Mouse (Mus musculus) hematopoietic stem cell, adult 5-6 weeks (primary cell): ENCODE data around the gene Kmt2a. TPM values are rescaled to one million over a fixed set of nuclear protein-coding genes. Genes with fewer than 3 reads are reported as not detected.

Experiments used
- ATAC-seq, 2 experiments: fragments of 125-278 bp in 1 of 2; replicated peaks in 1 of 2; 2 replicates each; pipeline ENCODE4 v1.8.0; 2016 to 2017; ENCODE audit warnings: inconsistent platforms in 2 of 2, mild to moderate bottlenecking in 2 of 2, moderate number of reproducible peaks in 2 of 2, low read depth in 1 of 2, moderate TSS enrichment in 1 of 2; ENCODE audit not compliant: low FRiP score in 2 of 2, poor library complexity in 2 of 2, severe bottlenecking in 2 of 2, insufficient read depth in 1 of 2, low TSS enrichment in 1 of 2
- total RNA-seq: library from RNA; stranded (forward); fragments of 172-1452, 232-1000 nt; gene quantifications from 2 replicates; pipeline ENCODE4 v1.2.3, GENCODE M21; 2017

Gene Kmt2a
- total RNA-seq, 1 experiment from 2014 or later = 22.9 TPM

- no peak for ATAC-seq
These were observed 2.0 kb upstream of the Kmt2a start for GRCm38 (mm10) chr9:44882981-44883569.

DNA sequence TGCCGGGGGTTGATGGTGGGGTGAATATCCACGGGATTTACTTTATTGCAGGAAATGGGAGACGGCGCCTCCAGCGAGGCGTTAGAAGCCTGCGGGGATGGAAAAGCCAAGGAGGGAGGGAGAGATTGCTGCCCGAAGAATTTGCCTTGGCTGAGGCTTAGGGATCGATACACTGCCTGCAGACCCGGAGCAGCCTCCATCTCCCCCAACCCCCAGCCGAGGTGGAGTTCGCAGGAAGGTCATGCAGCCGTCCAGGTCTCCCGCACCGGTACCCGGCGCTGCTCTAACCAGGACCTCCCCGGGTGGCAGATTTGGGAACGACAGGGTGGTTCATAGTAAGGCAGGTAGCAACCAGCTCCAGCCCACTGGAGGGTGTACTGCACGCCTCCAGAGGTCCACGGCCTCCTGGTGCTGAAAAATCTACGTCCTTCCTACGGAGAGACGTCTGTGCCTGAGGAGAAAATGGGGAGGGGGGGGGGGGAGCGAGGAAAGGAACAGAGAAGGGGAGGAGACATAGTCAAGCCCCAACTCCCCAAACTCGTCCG lies 1.4 kb upstream of the Kmt2a start:
- ATAC-seq = peak; percentile 70

DNA sequence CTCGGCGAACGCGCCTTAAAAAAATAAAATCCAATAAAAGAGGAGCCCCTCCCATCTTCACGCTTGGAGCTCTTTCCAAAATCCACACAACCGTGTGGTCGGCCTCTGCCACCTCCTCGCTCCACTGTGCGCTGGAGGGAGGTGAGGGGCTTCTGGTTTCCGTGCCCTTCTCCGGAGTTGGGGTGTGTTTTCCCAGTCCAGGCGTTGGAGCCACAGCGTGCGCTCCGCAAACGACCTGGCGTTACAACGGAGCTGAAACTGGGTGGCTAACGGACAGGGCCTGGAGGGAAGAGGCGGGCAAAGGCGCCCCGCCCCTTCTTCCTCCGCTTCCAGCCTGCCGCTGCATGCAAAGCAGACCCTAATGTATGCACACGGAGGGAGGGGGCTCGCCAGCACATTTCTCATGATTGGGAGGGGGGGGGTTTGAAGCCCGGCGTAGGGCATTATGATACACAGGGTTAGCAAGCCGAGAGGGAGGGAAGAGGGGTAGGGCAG lies 892 bp upstream of the Kmt2a start:
- peak; percentile 40 to 46 for ATAC-seq

- no peak for ATAC-seq
These were observed 601 bp downstream of the Kmt2a start for GRCm38 (mm10) chr9:44880309-44881081.

- no peak for ATAC-seq
These were observed 1.3 kb downstream of the Kmt2a start for GRCm38 (mm10) chr9:44879694-44880271.

GRCm38 (mm10) chr9:44878776-44879500 lies 2.2 kb downstream of the Kmt2a start:
- no peak for ATAC-seq

- ATAC-seq = no peak
These were observed 3.4 kb downstream of the Kmt2a start for GRCm38 (mm10) chr9:44877686-44878085.

DNA sequence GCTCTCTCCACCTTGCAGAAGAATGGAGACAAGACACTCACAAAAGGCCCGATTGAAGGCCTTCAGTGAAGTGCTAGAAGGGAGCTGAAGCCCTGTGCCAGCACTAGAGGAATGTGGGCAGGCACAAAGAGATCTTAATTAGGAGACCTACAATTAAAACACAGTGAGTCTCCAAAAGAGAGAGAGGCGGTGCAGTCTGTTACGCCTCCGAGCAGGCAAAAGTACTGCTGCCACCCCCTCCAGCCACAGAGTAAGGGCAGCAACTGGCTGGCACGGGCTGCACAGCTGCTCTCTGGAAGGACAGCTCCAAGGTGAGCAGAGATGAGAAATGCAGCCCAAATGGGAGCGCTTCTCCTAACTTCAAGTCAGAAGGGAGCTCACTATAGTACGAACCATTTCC lies 5.6 kb downstream of the Kmt2a start:
- no peak for ATAC-seq

GRCm38 (mm10) chr9:44874198-44874597 lies 6.9 kb downstream of the Kmt2a start:
- no peak for ATAC-seq

GRCm38 (mm10) chr9:44873665-44874064 lies 7.4 kb downstream of the Kmt2a start:
- ATAC-seq = no peak

DNA sequence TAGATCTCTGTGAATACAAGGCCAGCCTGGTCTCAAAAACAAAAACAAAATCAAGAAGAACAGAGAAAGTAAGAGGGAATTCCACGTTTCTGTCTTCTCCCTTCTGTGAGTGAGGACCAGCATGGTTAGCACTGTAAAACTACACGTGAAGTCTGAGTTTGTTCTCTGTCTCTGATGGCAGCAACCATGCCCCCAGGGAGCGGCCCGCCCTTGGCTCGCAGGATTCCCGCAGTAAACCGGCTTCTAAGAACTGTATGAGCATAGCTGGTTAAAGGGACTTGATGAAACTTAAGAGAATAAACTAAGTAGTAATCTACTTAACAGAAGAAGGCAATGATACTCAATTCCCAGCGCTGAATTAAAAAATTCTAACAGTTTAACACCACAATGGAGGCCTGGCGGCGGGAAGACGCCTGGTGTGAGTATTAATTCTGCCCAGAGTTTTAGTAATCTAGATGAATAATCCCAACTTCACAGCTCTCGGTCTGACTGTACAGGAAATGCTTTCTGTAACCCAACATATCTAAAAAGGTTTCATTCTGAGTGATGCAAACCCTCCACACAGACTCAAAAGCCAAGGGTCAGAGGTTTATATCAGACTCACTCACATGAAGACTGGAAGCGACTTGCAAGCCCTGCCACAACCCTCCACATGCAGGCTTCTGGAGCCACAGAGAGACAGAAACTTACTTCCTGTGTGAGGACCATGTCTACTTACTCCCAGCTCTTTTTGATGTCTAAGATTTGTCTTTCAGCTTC lies 12.6 kb downstream of the Kmt2a start:
- no peak for ATAC-seq

GRCm38 (mm10) chr9:44867664-44868063 lies 13.4 kb downstream of the Kmt2a start:
- no peak; a peak in 1 of 4 replicates for ATAC-seq

GRCm38 (mm10) chr9:44866501-44867240 lies 14.4 kb downstream of the Kmt2a start:
- no peak for ATAC-seq

GRCm38 (mm10) chr9:44861121-44861520 lies 20.0 kb downstream of the Kmt2a start:
- ATAC-seq = no peak

GRCm38 (mm10) chr9:44858657-44859056 lies 22.4 kb downstream of the Kmt2a start:
- no peak for ATAC-seq

DNA sequence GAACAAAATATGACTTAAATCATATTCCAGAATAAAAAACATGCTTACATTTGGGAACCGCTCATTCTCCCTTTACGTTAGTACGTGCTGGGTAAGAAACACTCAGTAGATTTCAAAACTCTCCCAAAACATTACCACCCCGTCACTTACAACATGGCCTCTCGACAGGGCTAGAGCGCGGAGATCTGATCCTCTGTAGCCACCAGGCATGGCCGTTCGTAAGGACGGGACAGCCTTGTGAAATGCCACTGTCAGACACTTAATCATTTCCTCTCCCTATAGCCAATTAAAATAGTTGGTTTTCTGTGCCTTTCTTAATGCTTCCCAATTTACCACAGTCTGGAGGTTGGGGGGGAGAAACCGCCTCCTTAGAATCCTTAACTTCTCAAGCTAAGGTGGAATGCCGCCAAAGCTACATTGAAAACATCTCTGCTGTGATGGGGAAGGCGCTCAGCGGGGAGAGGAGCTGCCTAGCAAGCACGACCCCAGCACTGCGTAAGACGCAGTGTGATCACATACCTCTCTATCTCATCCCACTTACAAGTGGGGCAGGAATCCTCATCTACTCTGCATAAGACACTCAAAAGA lies 23.6 kb downstream of the Kmt2a start:
- ATAC-seq = no peak
